ENCODE assay signal across 20 mouse cellular contexts in the genomic region with DNA sequence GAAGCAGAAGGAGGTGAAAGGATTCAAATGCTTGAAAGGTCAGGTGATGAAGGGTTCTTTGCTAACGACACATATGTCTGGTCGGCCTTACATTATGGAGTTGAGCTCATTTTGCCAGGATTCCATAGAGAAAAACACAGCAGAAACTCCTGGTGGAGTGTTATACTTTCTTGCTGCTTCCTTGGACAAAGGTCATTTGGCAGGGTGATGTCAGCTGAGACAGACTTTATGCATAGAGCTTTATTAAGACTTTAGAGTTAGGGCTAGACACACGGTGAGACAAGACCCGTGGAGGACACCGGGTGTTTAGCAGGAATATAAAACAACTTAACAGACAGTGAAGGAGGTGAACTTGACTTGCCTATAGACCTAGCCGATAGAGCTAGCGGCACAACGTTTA.
"Had no signal": no experiment of that assay in that cellular context is flagged by ENCODE, and none has a peak within 500 bp of the region (broad histone marks: within the 10 kb centered on the region; RNA-seq: fewer than 3 reads in every experiment).

No protein-coding gene starts in this region.

- H3K27me3 ChIP-seq: lung, embryonic 15.5 days; megakaryocyte, embryonic 14.5 days; midbrain, embryonic 13.5 days; midbrain, embryonic 15.5 days; neural tube, embryonic 12.5 days; stomach, embryonic 15.5 days had no signal

- H3K9me3 ChIP-seq: lung, embryonic 15.5 days; megakaryocyte, embryonic 14.5 days; midbrain, embryonic 13.5 days; midbrain, embryonic 15.5 days; neural tube, embryonic 12.5 days; stomach, embryonic 15.5 days had no signal

- H3K4me1 ChIP-seq: lung, embryonic 15.5 days; midbrain, embryonic 13.5 days; midbrain, embryonic 15.5 days; neural tube, embryonic 12.5 days; stomach, embryonic 15.5 days had no signal

- H3K4me3 ChIP-seq: lung, embryonic 15.5 days; megakaryocyte, embryonic 14.5 days; midbrain, embryonic 13.5 days; midbrain, embryonic 15.5 days; neural tube, embryonic 12.5 days; stomach, embryonic 15.5 days had no signal

- ATAC-seq: lung, postnatal 0 days; midbrain, embryonic 13.5 days; midbrain, embryonic 15.5 days had no signal

- H3K4me2 ChIP-seq: lung, embryonic 15.5 days; midbrain, embryonic 11.5 days; midbrain, embryonic 13.5 days; midbrain, embryonic 15.5 days; neural tube, embryonic 12.5 days; stomach, embryonic 15.5 days had no signal

- DNase-seq: lung, adult 2 months; lung, postnatal 14 days; lung, postnatal 36 days; retina, postnatal 1 day; right cerebral cortex, adult 18-20 months; right cerebral cortex, postnatal 25 days; right cerebral cortex, postnatal 4 days; thymus, adult 2 months; thymus, postnatal 25 days; thymus, postnatal 4 days had no signal

- H3K9ac ChIP-seq: lung, embryonic 15.5 days; midbrain, embryonic 13.5 days; midbrain, embryonic 15.5 days; neural tube, embryonic 12.5 days; stomach, embryonic 15.5 days had no signal

- H3K27ac ChIP-seq: lung, embryonic 15.5 days; macrophage; midbrain, embryonic 13.5 days; midbrain, embryonic 15.5 days; neural tube, embryonic 12.5 days; stomach, embryonic 15.5 days; stomach, postnatal 0 days had no signal

- H3K36me3 ChIP-seq: lung, embryonic 15.5 days; midbrain, embryonic 13.5 days; midbrain, embryonic 15.5 days; neural tube, embryonic 12.5 days; stomach, embryonic 15.5 days had no signal
